Mouse (Mus musculus): Measurements from ENCODE around the gene Gipc2. TPM values are rescaled to one million over a fixed set of nuclear protein-coding genes. Genes with fewer than 3 reads are reported as not detected.

Gene Gipc2
- total RNA-seq, 2 experiments from 2014 or later, result not detected

DNA sequence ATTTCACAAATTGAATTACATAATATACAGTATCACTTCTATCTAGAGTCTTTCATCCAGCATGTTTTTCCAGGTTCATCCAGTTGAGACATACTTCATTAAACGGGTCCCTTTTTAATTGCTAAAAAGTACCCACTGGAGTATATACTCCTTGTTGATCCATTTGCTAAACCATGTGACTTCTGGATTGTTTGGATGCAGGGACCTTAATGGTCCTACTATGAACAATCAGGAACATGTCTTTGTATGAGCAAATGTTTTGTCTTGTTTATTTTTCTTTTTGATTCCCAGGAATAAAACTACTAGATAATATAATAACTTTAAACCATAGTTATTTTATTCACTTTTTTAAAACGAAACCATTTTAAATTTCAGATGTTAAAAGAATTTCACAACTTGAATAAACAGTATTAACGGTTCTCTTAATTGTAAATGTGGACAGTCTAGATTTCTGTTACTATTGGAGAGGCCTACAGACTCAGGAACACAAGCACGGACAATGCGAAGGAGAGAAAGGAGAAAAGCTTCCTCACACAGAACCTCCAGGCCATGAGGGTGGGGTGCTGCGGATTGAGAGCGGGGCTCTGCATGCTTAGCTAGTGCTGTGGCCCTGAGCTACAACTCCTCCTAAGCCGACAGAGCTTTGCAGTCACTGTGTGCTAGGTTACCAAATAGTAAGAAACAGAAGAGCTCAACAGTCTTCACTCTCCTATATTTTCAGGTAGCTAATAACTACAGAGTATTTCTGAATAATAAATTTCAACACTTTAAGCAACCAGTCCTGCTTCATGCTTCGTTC lies 24.8 kb upstream of the Gipc2 start:
- ATAC-seq (replicated peaks; ENCODE audit: poor library complexity), result peak; percentile 15

- no peak for ATAC-seq (replicated peaks; ENCODE audit: poor library complexity)
These were observed 23.3 kb upstream of the Gipc2 start for GRCm38 (mm10) chr3:152189306-152189705.

- ATAC-seq (replicated peaks; ENCODE audit: poor library complexity), result no peak
These were observed 20.1 kb upstream of the Gipc2 start for GRCm38 (mm10) chr3:152186106-152186505.

DNA sequence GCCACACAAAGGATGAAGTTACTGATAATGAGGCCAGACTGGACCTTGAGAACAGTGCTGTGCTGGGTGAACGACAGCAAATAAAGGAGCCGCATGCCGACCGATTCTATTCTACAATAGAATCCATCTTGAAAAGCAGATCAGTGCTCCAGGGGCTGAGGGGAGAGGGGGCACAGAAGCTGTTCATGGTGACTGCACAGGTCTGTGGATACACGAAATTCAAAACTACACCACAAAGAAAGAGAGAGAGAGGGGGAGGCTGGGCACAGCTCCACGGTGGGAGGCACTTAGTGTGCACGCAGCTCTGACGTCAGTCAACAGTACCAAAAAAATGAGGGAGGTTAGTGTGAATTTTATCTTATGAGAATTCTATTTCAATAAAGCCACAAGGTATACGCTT lies 17.5 kb upstream of the Gipc2 start:
- no peak for ATAC-seq (replicated peaks; ENCODE audit: poor library complexity)

GRCm38 (mm10) chr3:152180624-152181023 lies 14.6 kb upstream of the Gipc2 start:
- no peak for ATAC-seq (replicated peaks; ENCODE audit: poor library complexity)

GRCm38 (mm10) chr3:152179285-152179684 lies 13.3 kb upstream of the Gipc2 start:
- no peak for ATAC-seq (replicated peaks; ENCODE audit: poor library complexity)

DNA sequence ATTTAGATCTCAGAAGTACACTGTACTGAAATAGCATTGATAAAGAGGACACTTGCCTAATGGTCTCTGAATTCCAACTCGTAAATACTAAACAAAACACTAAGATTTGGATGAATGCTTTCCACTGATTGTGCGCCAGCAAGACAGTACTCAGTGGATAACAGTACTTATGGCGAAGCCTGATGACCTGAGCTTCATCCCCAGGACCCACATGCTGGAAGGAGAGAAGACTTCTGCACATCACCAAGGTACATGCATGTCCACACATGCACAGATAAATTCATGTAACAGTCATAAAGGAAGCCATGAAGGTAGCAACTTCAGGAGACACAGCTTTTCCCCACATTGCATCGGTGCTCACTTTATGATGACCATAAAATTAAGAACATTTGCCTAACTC lies 12.8 kb upstream of the Gipc2 start:
- ATAC-seq (replicated peaks; ENCODE audit: poor library complexity), result no peak

GRCm38 (mm10) chr3:152172322-152172935 lies 6.4 kb upstream of the Gipc2 start:
- ATAC-seq (replicated peaks; ENCODE audit: poor library complexity), result no peak

- ATAC-seq (replicated peaks; ENCODE audit: poor library complexity), result no peak
These were observed 5.8 kb upstream of the Gipc2 start for GRCm38 (mm10) chr3:152171862-152172261.

GRCm38 (mm10) chr3:152171236-152171635 lies 5.2 kb upstream of the Gipc2 start:
- ATAC-seq (replicated peaks; ENCODE audit: poor library complexity), result no peak

DNA sequence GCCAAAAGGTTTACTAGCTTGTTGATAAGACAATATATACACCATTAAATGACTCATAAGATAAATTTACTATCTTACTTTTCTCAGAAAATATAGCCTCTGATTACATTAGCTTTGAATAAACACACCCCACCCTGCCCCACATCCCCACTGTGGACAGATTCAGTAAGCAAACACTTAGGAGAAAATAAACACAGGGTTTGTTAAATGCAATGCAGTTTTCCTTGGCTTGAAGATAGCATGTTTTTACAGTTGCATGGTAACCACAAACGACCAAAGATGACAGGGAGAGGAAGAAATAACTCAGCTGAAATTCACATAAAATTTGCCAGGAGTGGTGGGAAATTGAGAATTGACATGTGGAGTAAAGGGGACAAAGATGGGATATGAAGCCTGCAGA lies 4.4 kb upstream of the Gipc2 start:
- ATAC-seq (replicated peaks; ENCODE audit: poor library complexity), result no peak

DNA sequence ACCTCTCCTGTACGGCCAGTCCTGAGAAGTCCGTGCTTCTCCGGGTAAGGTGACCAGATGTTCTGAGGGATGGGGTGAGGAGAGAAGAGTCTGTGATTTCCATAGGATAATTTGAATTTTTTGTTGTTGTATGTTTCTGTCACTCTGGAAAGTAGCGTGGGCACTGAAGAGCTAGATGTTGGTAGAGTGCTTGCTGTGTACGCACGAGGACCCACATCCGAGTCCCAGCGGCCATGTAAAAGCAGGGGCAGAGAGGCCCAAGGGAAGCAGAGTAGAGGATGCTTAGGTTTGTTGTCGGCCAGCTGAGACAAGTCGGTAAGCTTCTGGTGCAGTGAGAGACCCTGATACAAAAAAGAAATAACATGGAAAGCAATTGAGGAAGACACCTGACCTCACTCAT lies 2.0 kb upstream of the Gipc2 start:
- no peak for ATAC-seq (replicated peaks; ENCODE audit: poor library complexity)

GRCm38 (mm10) chr3:152166699-152167451 lies 845 bp upstream of the Gipc2 start:
- no peak; the same call in 1 of the 2 replicates for ATAC-seq (replicated peaks; ENCODE audit: poor library complexity)

- ATAC-seq (replicated peaks; ENCODE audit: poor library complexity), result peak; percentile 34
These were observed 505 bp downstream of the Gipc2 start for GRCm38 (mm10) chr3:152165351-152166098.

DNA sequence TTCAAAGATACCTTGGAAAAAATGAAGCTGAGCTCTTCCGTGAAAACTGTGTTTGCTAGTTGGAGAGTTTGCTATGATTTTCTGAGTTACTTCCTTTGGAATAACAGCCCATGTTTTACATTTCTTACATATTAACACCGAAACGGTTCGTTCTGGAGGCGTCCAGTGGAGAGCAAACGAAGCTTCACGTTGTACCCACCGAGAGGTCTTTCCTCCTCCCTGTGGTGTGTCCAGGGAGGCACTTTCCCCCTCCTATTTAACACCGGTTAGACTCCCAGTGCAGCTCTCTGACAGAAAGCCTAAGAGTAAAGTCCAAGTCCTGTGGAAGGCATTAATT lies 1.0 kb downstream of the Gipc2 start:
- no peak for ATAC-seq (replicated peaks; ENCODE audit: poor library complexity)

- ATAC-seq (replicated peaks; ENCODE audit: poor library complexity), result no peak
These were observed 2.7 kb downstream of the Gipc2 start for GRCm38 (mm10) chr3:152163320-152163719.

DNA sequence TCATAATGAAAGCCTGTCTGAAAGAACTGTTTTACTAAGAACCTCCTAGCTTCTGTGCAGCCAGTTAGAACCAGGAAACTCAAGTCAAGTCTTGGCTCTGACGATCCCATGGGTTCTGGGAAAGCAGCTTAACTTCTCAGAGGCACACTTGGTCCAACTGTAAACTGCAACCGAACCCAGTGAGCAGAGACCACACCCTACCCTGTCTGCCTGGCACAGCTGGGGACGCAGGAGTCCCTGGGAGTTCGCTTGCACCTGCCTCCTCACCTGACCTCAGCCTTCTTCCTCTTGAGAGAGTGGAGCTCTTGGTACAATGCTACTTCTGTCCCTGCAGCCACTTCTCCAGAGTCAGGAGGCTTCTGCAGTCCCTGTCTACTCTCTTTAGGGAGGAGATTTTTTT lies 5.4 kb downstream of the Gipc2 start:
- ATAC-seq (replicated peaks; ENCODE audit: poor library complexity), result 0 out of 2 replicates have a peak, but pooled peaks have one; percentile 33

- no peak for ATAC-seq (replicated peaks; ENCODE audit: poor library complexity)
These were observed 6.7 kb downstream of the Gipc2 start for GRCm38 (mm10) chr3:152159321-152159720.

DNA sequence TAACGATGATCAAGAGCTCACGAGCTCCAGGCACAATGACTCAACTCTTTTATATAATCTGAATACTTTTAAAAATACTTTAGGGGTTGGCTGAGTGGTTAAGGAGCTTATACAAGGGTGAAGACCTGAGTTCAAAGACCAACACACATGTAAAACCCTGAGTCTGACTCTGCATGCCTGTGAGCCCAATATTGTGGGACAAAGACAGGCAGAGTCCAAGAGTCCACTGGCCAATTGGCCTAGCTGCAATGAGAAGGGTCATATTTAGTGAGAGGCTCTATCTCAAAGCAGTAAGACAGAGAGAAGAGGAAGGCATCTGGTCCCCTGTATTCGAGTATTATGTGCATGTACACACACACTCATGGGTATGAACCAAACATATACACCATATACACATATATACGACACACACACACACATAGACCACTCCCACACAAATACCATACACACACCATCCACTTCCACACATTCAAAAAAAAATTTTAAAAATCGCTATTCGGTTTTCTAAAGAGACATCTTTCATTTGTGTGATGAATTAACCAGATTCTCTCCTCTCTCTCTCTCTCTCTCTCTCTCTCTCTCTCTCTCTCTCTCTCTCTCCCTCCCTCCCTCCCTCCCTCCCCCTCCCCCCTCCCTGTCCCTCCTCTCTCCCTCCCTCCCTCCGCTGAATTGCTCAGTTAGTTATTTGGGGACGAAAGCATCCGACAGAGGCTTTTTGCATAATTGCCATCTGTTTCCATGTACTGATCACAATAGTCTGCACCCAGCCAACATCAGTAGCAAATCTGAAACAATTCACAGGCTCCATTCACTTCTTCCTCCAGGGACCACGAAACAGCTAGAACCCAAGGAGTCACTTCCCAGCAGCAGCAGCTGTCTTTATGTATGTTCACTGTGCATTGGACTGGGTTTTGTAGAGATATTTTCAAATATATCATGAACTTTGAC lies 7.4 kb downstream of the Gipc2 start:
- ATAC-seq (replicated peaks; ENCODE audit: poor library complexity), result no peak

All from megakaryocyte progenitor cell, adult 5-6 weeks (primary cell).